Mouse (Mus musculus) MEL (cell line): ENCODE results near the gene Cercam. TPM values are rescaled to one million over a fixed set of nuclear protein-coding genes. Genes with fewer than 3 reads are reported as not detected.
A peak's percentile ranks its signal among the peaks of the same experiment; 100 is the strongest.

Source experiments
- DNase-seq: peaks from one replicate; pipeline ENCODE4 v3.0.0; 2011; ENCODE audit warnings: low read depth, low spot score
- H3K27ac ChIP-seq: 2 replicates; pipeline ENCODE4 v1.5.1; 2012; ENCODE audit warnings: low read depth, mild to moderate bottlenecking, control low read depth, low read length, moderate library complexity; ENCODE audit not compliant: control insufficient read depth
- H3K27me3 ChIP-seq, 2 experiments: fragments of 150-350 bp in 1 of 2; sonication (generic) in 1 of 2; 2 replicates each; pipeline ENCODE4 v1.6.1; 2012; ENCODE audit warnings: low read length in 2 of 2, mild to moderate bottlenecking in 2 of 2, improper control_type of control experiment in 1 of 2, moderate library complexity in 1 of 2; ENCODE audit not compliant: insufficient read depth in 2 of 2, control insufficient read depth in 1 of 2
- H3K36me3 ChIP-seq, 2 experiments: 2 replicates each; pipeline ENCODE4 v1.6.1; 2012 to 2014; ENCODE audit warnings: low read length in 2 of 2, improper control_type of control experiment in 1 of 2, inconsistent platforms in 1 of 2, mild to moderate bottlenecking in 1 of 2; ENCODE audit not compliant: insufficient read depth in 2 of 2, control insufficient read depth in 1 of 2
- H3K4me1 ChIP-seq, 2 experiments: fragments of 150-350 bp in 1 of 2; sonication (generic) in 1 of 2; 2 replicates each; pipeline ENCODE4 v1.6.1; 2012; ENCODE audit warnings: low read length in 2 of 2, improper control_type of control experiment in 1 of 2, mild to moderate bottlenecking in 1 of 2; ENCODE audit not compliant: insufficient read depth in 2 of 2, control insufficient read depth in 1 of 2
- H3K4me3 ChIP-seq, 2 experiments: fragments of 150-350 bp in 1 of 2; sonication (generic) in 1 of 2; 2 replicates each; pipeline ENCODE4 v1.5.1; 2012; ENCODE audit warnings: low read depth in 2 of 2, low read length in 2 of 2, mild to moderate bottlenecking in 2 of 2, moderate library complexity in 2 of 2, control low read depth in 1 of 2, improper control_type of control experiment in 1 of 2; ENCODE audit not compliant: control insufficient read depth in 1 of 2, insufficient read depth in 1 of 2
- H3K79me2 ChIP-seq: 2 replicates; pipeline ENCODE4 v1.6.1; 2012; ENCODE audit warnings: mild to moderate bottlenecking, low read length, moderate library complexity; ENCODE audit not compliant: control insufficient read depth, poor library complexity, insufficient read depth
- H3K9ac ChIP-seq: 2 replicates; pipeline ENCODE4 v1.6.1; 2012; ENCODE audit warnings: low read depth, mild to moderate bottlenecking, control low read depth, low read length, moderate library complexity; ENCODE audit not compliant: control insufficient read depth, poor library complexity, severe bottlenecking
- H3K9me3 ChIP-seq: fragments of 150-350 bp; sonication (generic); replicated peaks from 2 replicates; pipeline ENCODE4 v1.6.1; 2012; ENCODE audit warnings: mild to moderate bottlenecking, low read length, improper control_type of control experiment, moderate library complexity; ENCODE audit not compliant: insufficient read depth
- BHLHE40 ChIP-seq: IDR thresholded peaks from 2 replicates; pipeline ENCODE4 v1.6.1; 2012; ENCODE audit warnings: low read depth, mild to moderate bottlenecking, inconsistent platforms, low read length, improper control_type of control experiment, borderline replicate concordance
- CHD1 ChIP-seq: IDR thresholded peaks from 2 replicates; pipeline ENCODE4 v1.6.1; 2012; ENCODE audit warnings: low read depth, mild to moderate bottlenecking, inconsistent platforms, low read length, improper control_type of control experiment
- CHD2 ChIP-seq: IDR thresholded peaks from 2 replicates; pipeline ENCODE4 v1.6.1; 2011; ENCODE audit warnings: low read length, improper control_type of control experiment
- CTCF ChIP-seq, 3 experiments: IDR thresholded peaks in 2 of 3; conservative IDR thresholded peaks in 1 of 3; 2 replicates each; pipeline ENCODE4 v1.5.1; 2011 to 2012; ENCODE audit warnings: low read length in 3 of 3, low read depth in 2 of 3, mild to moderate bottlenecking in 2 of 3, improper control_type of control experiment in 1 of 3, inconsistent platforms in 1 of 3, mixed read lengths in 1 of 3, moderate library complexity in 1 of 3; ENCODE audit not compliant: control insufficient read depth in 1 of 3, insufficient read depth in 1 of 3, poor library complexity in 1 of 3, severe bottlenecking in 1 of 3
- E2F4 ChIP-seq: IDR thresholded peaks from 2 replicates; pipeline ENCODE4 v1.6.1; 2011; ENCODE audit warnings: low read depth, low read length, improper control_type of control experiment, borderline replicate concordance
- ELF1 ChIP-seq: IDR thresholded peaks from 2 replicates; pipeline ENCODE4 v1.6.1; 2014; ENCODE audit warnings: low read depth, mild to moderate bottlenecking, inconsistent platforms, low read length, improper control_type of control experiment, moderate library complexity
- EP300 ChIP-seq, 2 experiments: IDR thresholded peaks; 2 replicates each; pipeline ENCODE4 v1.6.1; 2011; ENCODE audit warnings: improper control_type of control experiment in 2 of 2, low read length in 2 of 2, low read depth in 1 of 2, mild to moderate bottlenecking in 1 of 2
- ETS1 ChIP-seq: IDR thresholded peaks from 2 replicates; pipeline ENCODE4 v1.6.1; 2012; ENCODE audit warnings: low read depth, mild to moderate bottlenecking, inconsistent platforms, low read length, improper control_type of control experiment, moderate library complexity
- GABPA ChIP-seq: IDR thresholded peaks from 2 replicates; pipeline ENCODE4 v1.6.1; 2012; ENCODE audit warnings: low read depth, mild to moderate bottlenecking, inconsistent platforms, low read length, improper control_type of control experiment, moderate library complexity
- GATA1 ChIP-seq: IDR thresholded peaks from 2 replicates; pipeline ENCODE4 v1.6.1; 2011; ENCODE audit warnings: low read depth, low read length, improper control_type of control experiment
- HCFC1 ChIP-seq: IDR thresholded peaks from 2 replicates; pipeline ENCODE4 v1.6.1; 2012; ENCODE audit warnings: low read depth, mild to moderate bottlenecking, inconsistent platforms, low read length, improper control_type of control experiment, moderate library complexity
- JUND ChIP-seq: IDR thresholded peaks from 2 replicates; pipeline ENCODE4 v1.6.1; 2011; ENCODE audit warnings: low read depth, mild to moderate bottlenecking, improper control_type of control experiment, low read length
- KAT2A ChIP-seq: conservative IDR thresholded peaks from 2 replicates; pipeline ENCODE4 v1.6.1; 2012; ENCODE audit warnings: low read depth, low read length, improper control_type of control experiment, inconsistent platforms
- MAFK ChIP-seq: IDR thresholded peaks from 2 replicates; pipeline ENCODE4 v1.6.1; 2011; ENCODE audit warnings: low read depth, mild to moderate bottlenecking, low read length, improper control_type of control experiment, borderline replicate concordance
- MAX ChIP-seq: IDR thresholded peaks from 2 replicates; pipeline ENCODE4 v1.6.1; 2011; ENCODE audit warnings: low read length, improper control_type of control experiment
- MEF2A ChIP-seq: IDR thresholded peaks from 2 replicates; pipeline ENCODE4 v1.6.1; 2014; ENCODE audit warnings: low read depth, mild to moderate bottlenecking, inconsistent platforms, low read length, improper control_type of control experiment; ENCODE audit not compliant: poor library complexity, insufficient replicate concordance, severe bottlenecking; ENCODE audit errors: extremely low read depth
- MXI1 ChIP-seq: IDR thresholded peaks from 2 replicates; pipeline ENCODE4 v1.6.1; 2011; ENCODE audit warnings: mild to moderate bottlenecking, low read depth, low read length, improper control_type of control experiment
- MYB ChIP-seq: IDR thresholded peaks from 2 replicates; pipeline ENCODE4 v1.6.1; 2011; ENCODE audit warnings: mild to moderate bottlenecking, low read depth, low read length, improper control_type of control experiment
- MYC ChIP-seq: IDR thresholded peaks from 2 replicates; pipeline ENCODE4 v1.6.1; 2011; ENCODE audit warnings: low read depth, mild to moderate bottlenecking, low read length, improper control_type of control experiment, moderate library complexity
- NELFE ChIP-seq: IDR thresholded peaks from 2 replicates; pipeline ENCODE4 v1.6.1; 2011; ENCODE audit warnings: low read depth, low read length, improper control_type of control experiment
- NRF1 ChIP-seq: IDR thresholded peaks from 2 replicates; pipeline ENCODE4 v1.6.1; 2014; ENCODE audit warnings: low read depth, mild to moderate bottlenecking, inconsistent platforms, low read length, improper control_type of control experiment, moderate library complexity; ENCODE audit not compliant: poor library complexity, insufficient read depth, severe bottlenecking
- POLR2A ChIP-seq, 2 experiments: IDR thresholded peaks; 2 replicates each; pipeline ENCODE4 v1.6.1; 2011 to 2012; ENCODE audit warnings: low read length in 2 of 2, mild to moderate bottlenecking in 2 of 2, control low read depth in 1 of 2, improper control_type of control experiment in 1 of 2, low read depth in 1 of 2, moderate library complexity in 1 of 2; ENCODE audit not compliant: control insufficient read depth in 1 of 2, insufficient read depth in 1 of 2, poor library complexity in 1 of 2
- POLR2AphosphoS2 ChIP-seq: IDR thresholded peaks from 2 replicates; pipeline ENCODE4 v1.6.1; 2011; ENCODE audit warnings: low read length, improper control_type of control experiment
- POLR2AphosphoS5 ChIP-seq: IDR thresholded peaks from 2 replicates; pipeline ENCODE4 v1.6.1; 2012; ENCODE audit warnings: low read depth, borderline replicate concordance, mild to moderate bottlenecking, inconsistent platforms, low read length, moderate library complexity, mixed read lengths
- RCOR1 ChIP-seq: IDR thresholded peaks from 2 replicates; pipeline ENCODE4 v1.6.1; 2012; ENCODE audit warnings: low read depth, mild to moderate bottlenecking, inconsistent platforms, low read length, improper control_type of control experiment
- SIN3A ChIP-seq: IDR thresholded peaks from 2 replicates; pipeline ENCODE4 v1.6.1; 2012; ENCODE audit warnings: low read length, improper control_type of control experiment, inconsistent platforms
- TAL1 ChIP-seq: IDR thresholded peaks from 2 replicates; pipeline ENCODE4 v1.6.1; 2012; ENCODE audit warnings: mild to moderate bottlenecking, inconsistent platforms, low read length, moderate library complexity, mixed read lengths
- TBP ChIP-seq: IDR thresholded peaks from 2 replicates; pipeline ENCODE4 v1.8.0; 2011; ENCODE audit warnings: low read depth, low read length, improper control_type of control experiment
- TCF12 ChIP-seq: IDR thresholded peaks from 2 replicates; pipeline ENCODE4 v1.6.1; 2014; ENCODE audit warnings: low read depth, mild to moderate bottlenecking, inconsistent platforms, low read length, improper control_type of control experiment, moderate library complexity
- UBTF ChIP-seq: IDR thresholded peaks from 2 replicates; pipeline ENCODE4 v1.6.1; 2012; ENCODE audit warnings: low read depth, mild to moderate bottlenecking, inconsistent platforms, low read length, improper control_type of control experiment, moderate library complexity, borderline replicate concordance; ENCODE audit not compliant: insufficient read depth
- USF1 ChIP-seq: IDR thresholded peaks from 2 replicates; pipeline ENCODE4 v1.6.1; 2014; ENCODE audit warnings: low read depth, mild to moderate bottlenecking, inconsistent platforms, low read length, improper control_type of control experiment, moderate library complexity
- ZC3H11A ChIP-seq: IDR thresholded peaks from 2 replicates; pipeline ENCODE4 v1.6.1; 2012; ENCODE audit warnings: low read depth, mild to moderate bottlenecking, inconsistent platforms, low read length, improper control_type of control experiment
- ZKSCAN1 ChIP-seq: IDR thresholded peaks from 2 replicates; pipeline ENCODE4 v1.6.1; 2012; ENCODE audit warnings: low read depth, mild to moderate bottlenecking, inconsistent platforms, low read length, improper control_type of control experiment, moderate library complexity
- ZMIZ1 ChIP-seq: IDR thresholded peaks from 2 replicates; pipeline ENCODE4 v1.6.1; 2012; ENCODE audit warnings: low read depth, mild to moderate bottlenecking, inconsistent platforms, low read length, improper control_type of control experiment, moderate library complexity
- ZNF384 ChIP-seq: IDR thresholded peaks from 2 replicates; pipeline ENCODE4 v1.6.1; 2012; ENCODE audit warnings: low read depth, mild to moderate bottlenecking, inconsistent platforms, low read length, improper control_type of control experiment
- polyA plus RNA-seq, 2 experiments: library from polyadenylated mRNA; stranded (reverse) in 1 of 2; unstranded in 1 of 2; fragments of >175 nt in 1 of 2; fragments of >200 nt in 1 of 2; gene quantifications; 2 replicates each; pipeline versions ENCODE4 v1.2.1 to v1.2.4; 2012; ENCODE audit warnings: low replicate concordance in 2 of 2, low read depth in 1 of 2; ENCODE audit not compliant: insufficient read length in 2 of 2, insufficient read depth in 1 of 2, missing spikeins in 1 of 2
- total RNA-seq: library from RNA; depleted of rRNA; stranded (reverse); fragments of 300-350 nt; gene quantifications from 2 replicates; pipeline ENCODE4 v1.2.3, GENCODE M21; 2012

Cercam gene
- total and polyA plus RNA-seq, 3 experiments, result 8.8 to 23.4 TPM; not detected in 1

DNA sequence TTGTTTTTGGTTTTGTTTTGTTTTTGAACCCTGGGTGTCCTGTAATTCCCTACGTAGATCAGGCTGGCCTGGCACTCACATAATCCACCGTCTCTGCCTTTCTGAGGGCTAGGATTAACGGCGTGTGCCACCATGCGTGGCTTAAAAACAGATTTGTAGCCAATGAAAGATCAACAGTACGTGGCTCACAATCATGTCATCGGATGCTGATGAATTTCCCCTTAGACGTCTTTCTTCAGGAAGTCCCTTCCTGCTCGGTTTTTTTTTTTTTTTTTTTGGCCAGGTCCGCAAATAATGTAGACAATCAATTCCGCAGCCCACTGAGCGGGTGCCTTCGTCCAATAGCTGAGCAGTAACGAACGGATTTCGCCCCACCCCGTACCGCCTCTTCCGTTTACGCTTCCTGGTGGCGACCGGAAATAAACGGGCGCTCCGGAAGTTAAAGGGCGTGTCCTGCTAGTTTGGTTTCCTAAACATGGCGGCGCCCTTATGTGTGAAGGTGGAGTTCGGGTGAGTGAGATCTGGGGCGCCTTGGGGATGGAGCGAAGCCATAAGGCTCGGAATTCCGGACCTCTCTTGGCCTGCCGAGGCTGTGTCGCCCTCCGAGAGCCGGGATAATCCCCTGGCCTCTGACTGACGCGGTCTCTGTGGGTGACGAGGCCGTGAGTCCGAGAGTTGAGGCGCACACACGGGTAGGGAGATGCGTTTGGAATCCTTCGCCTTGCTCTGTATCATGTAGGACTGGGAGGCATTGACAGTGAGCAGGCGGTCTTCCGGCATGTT, 41.8 kb upstream of the Cercam start:
- Histone ChIP-seq H3K4me1 (peaks cover 0 to 9% of the 10 kb centered on the region in 2 experiments; a peak in 2 of 4 replicates), H3K27ac (peak overlapping the region; percentile 94), H3K4me3 (peak overlapping the region; percentile 91), H3K9me3 (no peaks in the 10 kb centered on the region), H3K36me3 (peaks cover 0 to 8% of the 10 kb centered on the region in 2 experiments; a peak in 3 of 4 replicates), H3K9ac (peak overlapping the region; percentile 89), H3K27me3 (no peaks in the 10 kb centered on the region), H3K79me2 (peaks cover 27% of the 10 kb centered on the region)
- peak; percentile 99 for DNase-seq
- TF ChIP-seq MAFK, result no peak
- no peak for TF ChIP-seq NRF1
- no peak for TF ChIP-seq POLR2AphosphoS5
- peak; percentile 54; the same call in 1 of the 2 replicates for TF ChIP-seq ZKSCAN1
- TF ChIP-seq MYC, result peak; percentile 76
- peak; percentile 16; the same call in 1 of the 2 replicates for TF ChIP-seq GATA1
- TF ChIP-seq TAL1, result no peak
- TF ChIP-seq CHD2, result no peak; the same call in 1 of the 2 replicates
- TF ChIP-seq KAT2A, result peak; percentile 79
- 0 out of 2 replicates have a peak, but pooled peaks have one; percentile 3 for TF ChIP-seq USF1
- peak; percentile 65; the same call in 1 of the 2 replicates for TF ChIP-seq ZMIZ1
- TF ChIP-seq TBP, result peak; percentile 96
- peak; percentile 25; the same call in 1 of the 2 replicates for TF ChIP-seq CHD1
- TF ChIP-seq EP300 (IDR thresholded peaks at IDR 0.05; ENCODE audit: low read depth in 1 of 2, low read length in 2 of 2), result peak in 1 of 2 experiments; percentile 28; a peak in 1 of 4 replicates
- peak; percentile 1; the same call in 1 of the 2 replicates for TF ChIP-seq MYB
- TF ChIP-seq MAX, result peak; percentile 78
- TF ChIP-seq JUND, result no peak
- peak; percentile 39 for TF ChIP-seq TCF12
- no peak for TF ChIP-seq E2F4
- TF ChIP-seq MEF2A, result no peak
- TF ChIP-seq POLR2A (IDR thresholded peaks at IDR 0.05; ENCODE audit: control insufficient read depth in 1 of 2, insufficient read depth in 1 of 2, low read depth in 1 of 2, low read length in 2 of 2, poor library complexity in 1 of 2), result peak; percentile 69 to 89
- peak; percentile 96 for TF ChIP-seq HCFC1
- no peak for TF ChIP-seq UBTF
- TF ChIP-seq ETS1, result peak; percentile 60; the same call in 1 of the 2 replicates
- peak; percentile 91 for TF ChIP-seq NELFE
- TF ChIP-seq POLR2AphosphoS2, result peak; percentile 76
- TF ChIP-seq SIN3A, result peak; percentile 92
- TF ChIP-seq CTCF (IDR thresholded peaks at IDR 0.05 in 2 of 3, conservative IDR thresholded peaks at IDR 0.05 in 1 of 3; ENCODE audit: control insufficient read depth in 1 of 3, insufficient read depth in 1 of 3, low read depth in 2 of 3, low read length in 3 of 3, poor library complexity in 1 of 3, severe bottlenecking in 1 of 3), result no peak
- peak; percentile 100 for TF ChIP-seq ZNF384
- no peak for TF ChIP-seq ZC3H11A
- TF ChIP-seq MXI1, result peak; percentile 89
- no peak for TF ChIP-seq RCOR1
- TF ChIP-seq ELF1, result peak; percentile 98
- no peak for TF ChIP-seq GABPA
- TF ChIP-seq BHLHE40, result no peak
